Mouse (Mus musculus) frontal cortex, postnatal 10 days (tissue): ENCODE data around the gene Spata16.
A peak's percentile ranks its signal among the peaks of the same experiment; 100 is the strongest.
"Not testable (repeated sequence)": the region's sequence is repeated elsewhere in the genome, so short reads cannot be mapped to it uniquely, and the experiment has no call there.

ENCODE experiments used
- DNase-seq, 2 experiments: peaks; one replicate each; pipeline ENCODE4 v3.0.0; 2022; ENCODE audit warnings: low spot score in 2 of 2, mixed read lengths in 1 of 2

Gene Spata16

GRCm38 (mm10) chr3:26637402-26637801, at the start of gene Spata16:
Gene Spata16 (plus strand): TSS chr3:26637620.
- no peak for DNase-seq

GRCm38 (mm10) chr3:26604861-26605260, 32.6 kb upstream of the Spata16 start:
- DNase-seq, result no peak

GRCm38 (mm10) chr3:26608531-26608930, 28.9 kb upstream of the Spata16 start:
- no peak for DNase-seq

- no peak for DNase-seq
These were observed 1.8 kb downstream of the Spata16 start for GRCm38 (mm10) chr3:26639214-26639613.

- no peak for DNase-seq
These were observed 2.4 kb downstream of the Spata16 start for GRCm38 (mm10) chr3:26639851-26640250.

GRCm38 (mm10) chr3:26640321-26641075, 3.1 kb downstream of the Spata16 start:
- DNase-seq, result no peak

- DNase-seq, result no peak
These were observed 4.2 kb downstream of the Spata16 start for GRCm38 (mm10) chr3:26641351-26642249.

- no peak for DNase-seq
These were observed 6.7 kb downstream of the Spata16 start for GRCm38 (mm10) chr3:26644136-26644535.

- no peak for DNase-seq
These were observed 9.4 kb downstream of the Spata16 start for GRCm38 (mm10) chr3:26646834-26647233.

GRCm38 (mm10) chr3:26685832-26686231, 48.4 kb downstream of the Spata16 start:
- DNase-seq, result peak in 1 of 2 experiments; percentile 26

- DNase-seq, result not testable (repeated sequence)
These were observed 72.1 kb downstream of the Spata16 start for GRCm38 (mm10) chr3:26709492-26709891.

GRCm38 (mm10) chr3:26727526-26727925, 90.1 kb downstream of the Spata16 start:
- DNase-seq, result no peak

GRCm38 (mm10) chr3:26750492-26750891, 113.1 kb downstream of the Spata16 start:
- no peak for DNase-seq

- DNase-seq, result no peak
These were observed 115.0 kb downstream of the Spata16 start for GRCm38 (mm10) chr3:26752441-26752840.

GRCm38 (mm10) chr3:26793334-26794101, 156.1 kb downstream of the Spata16 start:
- no peak for DNase-seq

GRCm38 (mm10) chr3:26795851-26796538, 158.6 kb downstream of the Spata16 start:
- no peak for DNase-seq

- no peak for DNase-seq
These were observed 159.5 kb downstream of the Spata16 start for GRCm38 (mm10) chr3:26796954-26797353.

GRCm38 (mm10) chr3:26814307-26814706, 176.9 kb downstream of the Spata16 start:
- DNase-seq, result no peak

- DNase-seq, result no peak
These were observed 178.3 kb downstream of the Spata16 start for GRCm38 (mm10) chr3:26815764-26816163.

GRCm38 (mm10) chr3:26819398-26819797, 182.0 kb downstream of the Spata16 start:
- no peak for DNase-seq
